In the genomic region with DNA sequence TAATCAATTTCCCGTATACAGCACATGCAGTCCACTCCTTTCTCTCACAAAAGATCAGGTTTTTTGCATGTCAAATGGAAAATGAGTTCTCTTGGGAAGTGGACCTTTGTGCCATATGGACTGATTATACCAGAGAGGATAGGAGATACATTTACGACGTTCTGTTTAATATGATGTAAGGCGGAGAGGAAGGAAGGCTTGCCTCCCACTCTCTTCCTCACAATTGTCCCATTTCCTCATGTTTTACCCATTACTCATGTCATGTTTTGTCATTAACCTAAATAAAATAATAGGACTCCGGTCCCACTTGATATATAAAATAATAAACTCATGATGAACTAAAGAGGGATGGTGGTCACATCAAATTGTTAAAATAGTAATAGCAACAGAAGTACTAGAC, we compare ENCODE assay signal across 23 mouse cellular contexts.
"Had no signal": no experiment of that assay in that cellular context is flagged by ENCODE, and none has a peak within 500 bp of the region (broad histone marks: within the 10 kb centered on the region; RNA-seq: fewer than 3 reads in every experiment).

No protein-coding gene starts in this region.

- H3K27ac ChIP-seq: heart, embryonic 13.5 days; hindbrain, embryonic 13.5 days; hindbrain, embryonic 15.5 days; hindbrain, postnatal 0 days; kidney, embryonic 15.5 days; kidney, postnatal 0 days; limb, embryonic 13.5 days; limb, embryonic 15.5 days; liver, embryonic 12.5 days had no signal

- H3K4me1 ChIP-seq: hindbrain, embryonic 13.5 days; hindbrain, embryonic 15.5 days; liver, embryonic 12.5 days had no signal

- DNase-seq: forebrain, postnatal 0 days; gastrocnemius, postnatal 14 days; gastrocnemius, postnatal 36 days; heart, adult 18-20 months; heart, postnatal 36 days; kidney, adult 11 months; kidney, adult 2 months; kidney, adult 9 months; kidney, postnatal 14 days; kidney, postnatal 36 days; layer of hippocampus, adult 9-11 months; layer of hippocampus, postnatal 36 days; left cerebral cortex, postnatal 4 days had no signal

- H3K9ac ChIP-seq: forebrain, postnatal 0 days; heart, embryonic 13.5 days; hindbrain, embryonic 13.5 days; hindbrain, embryonic 15.5 days; kidney, embryonic 15.5 days; limb, embryonic 13.5 days; limb, embryonic 15.5 days; liver, embryonic 12.5 days had no signal

- H3K27me3 ChIP-seq: heart, embryonic 13.5 days; hindbrain, embryonic 13.5 days; hindbrain, embryonic 15.5 days; kidney, embryonic 15.5 days; limb, embryonic 13.5 days; limb, embryonic 15.5 days; liver, embryonic 12.5 days had no signal

- H3K4me3 ChIP-seq: heart, embryonic 13.5 days; hindbrain, embryonic 13.5 days; hindbrain, embryonic 15.5 days; kidney, embryonic 15.5 days; limb, embryonic 13.5 days; limb, embryonic 15.5 days; liver, embryonic 12.5 days had no signal

- H3K36me3 ChIP-seq: heart, embryonic 13.5 days; hindbrain, embryonic 13.5 days; hindbrain, embryonic 15.5 days; limb, embryonic 13.5 days; limb, embryonic 15.5 days; liver, embryonic 12.5 days had no signal

- ATAC-seq: forebrain, postnatal 0 days; hindbrain, postnatal 0 days; intestine, embryonic 16.5 days; liver, embryonic 12.5 days had no signal

- H3K4me2 ChIP-seq: heart, embryonic 13.5 days; hindbrain, embryonic 13.5 days; hindbrain, embryonic 15.5 days; kidney, embryonic 15.5 days; limb, embryonic 13.5 days; limb, embryonic 15.5 days; liver, embryonic 12.5 days had no signal

- H3K9me3 ChIP-seq: hindbrain, embryonic 15.5 days; kidney, embryonic 15.5 days; limb, embryonic 15.5 days had no signal
